Mouse (Mus musculus): ENCODE data around the gene Traf5. TPM values are rescaled to one million over a fixed set of nuclear protein-coding genes. Genes with fewer than 3 reads are reported as not detected.

Traf5 gene
- 10 to 100 TPM; 10.7 to 10.8 TPM for total RNA-seq (2021)
- long read RNA-seq, experiment 1, partial matches to known transcripts = 0 of 3 reads
- long read RNA-seq, experiment 1, other reads (novel, unspliced or antisense) = 2 of 3 reads
- long read RNA-seq, experiment 2, partial matches to known transcripts = 0 of 4 reads
- long read RNA-seq, experiment 2, other reads (novel, unspliced or antisense) = 3 of 4 reads

GRCm38 (mm10) chr1:192091806-192092772, at the start of gene Traf5:
Traf5 (minus strand) TSS chr1:192092559.
- peak; percentile 90 to 95 for DNase-seq (ENCODE audit: low spot score in 2 of 2)

DNA sequence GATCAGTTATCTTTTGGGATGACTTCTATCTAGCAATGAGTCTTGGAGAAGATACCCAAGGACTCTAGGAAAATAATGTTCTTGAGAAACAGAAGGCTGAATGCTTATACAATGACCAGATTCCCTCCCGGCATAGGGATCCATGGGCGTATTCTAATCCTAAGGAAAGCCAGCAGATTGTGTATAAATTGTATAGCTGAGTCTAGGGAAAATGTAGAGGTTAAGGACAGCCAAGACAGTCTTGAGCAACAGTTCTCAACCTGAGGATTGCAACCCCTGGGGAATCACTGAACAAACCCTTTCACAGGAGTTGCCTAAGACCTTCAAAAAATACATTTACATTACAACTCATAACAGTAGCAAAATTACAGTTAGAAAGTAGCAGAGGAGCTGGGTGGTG, 48.0 kb upstream of the Traf5 start:
- DNase-seq (ENCODE audit: low spot score in 2 of 2) = no peak

DNA sequence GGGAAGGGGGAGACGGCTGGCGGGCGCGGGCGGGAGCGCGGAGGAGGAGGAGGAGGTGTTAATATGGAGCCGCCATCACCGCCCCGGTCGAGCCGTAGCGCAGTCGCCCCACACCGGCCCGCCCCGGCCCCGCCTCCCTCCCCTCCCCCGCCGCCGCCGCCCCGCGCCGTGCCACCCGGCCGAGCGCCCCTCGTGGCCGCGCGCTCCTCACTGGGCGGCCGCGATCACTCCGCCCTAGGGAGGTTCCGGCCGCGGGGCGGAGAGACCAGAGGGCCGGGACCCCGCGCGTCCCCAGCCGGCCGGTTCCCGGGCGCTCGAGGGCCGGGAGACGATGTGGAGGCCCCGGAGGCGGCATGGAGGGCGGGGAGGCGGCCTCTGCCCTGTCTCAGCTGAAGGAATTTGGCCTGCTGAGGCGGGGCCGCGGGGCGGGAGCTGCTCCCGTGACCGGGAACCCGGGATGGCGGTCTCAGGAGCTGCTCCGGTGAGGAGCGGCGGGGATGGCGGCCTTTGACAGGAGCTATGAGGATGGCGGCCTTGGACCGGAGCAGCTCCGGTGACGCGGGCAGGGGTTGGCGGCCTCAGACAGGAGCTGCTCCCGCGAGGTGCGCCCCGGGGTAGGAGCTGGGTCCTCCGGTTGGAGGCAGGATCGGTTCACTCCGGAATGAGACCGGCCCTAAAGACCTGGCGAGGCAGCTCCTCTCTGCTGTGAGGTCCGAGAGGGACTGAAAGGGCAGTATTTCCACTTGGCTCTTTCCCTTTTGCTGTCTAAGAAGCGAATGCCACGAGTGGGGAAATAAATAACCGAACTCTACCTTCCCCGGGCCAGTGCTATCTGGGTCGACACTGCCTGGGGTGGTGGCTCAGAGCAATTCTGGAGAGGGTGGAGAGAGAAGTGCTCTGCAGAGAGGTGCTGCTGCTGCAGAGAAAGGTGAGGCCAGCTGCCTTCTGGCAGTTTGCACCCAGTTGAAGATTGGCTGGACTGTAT, 45.9 kb upstream of the Traf5 start, which contains the start of gene Rcor3:
Gene Rcor3 (minus strand): TSS at position 137 of the 985 bp plus-strand sequence.
- peak; percentile 68 to 72 for DNase-seq (ENCODE audit: low spot score in 2 of 2)

DNA sequence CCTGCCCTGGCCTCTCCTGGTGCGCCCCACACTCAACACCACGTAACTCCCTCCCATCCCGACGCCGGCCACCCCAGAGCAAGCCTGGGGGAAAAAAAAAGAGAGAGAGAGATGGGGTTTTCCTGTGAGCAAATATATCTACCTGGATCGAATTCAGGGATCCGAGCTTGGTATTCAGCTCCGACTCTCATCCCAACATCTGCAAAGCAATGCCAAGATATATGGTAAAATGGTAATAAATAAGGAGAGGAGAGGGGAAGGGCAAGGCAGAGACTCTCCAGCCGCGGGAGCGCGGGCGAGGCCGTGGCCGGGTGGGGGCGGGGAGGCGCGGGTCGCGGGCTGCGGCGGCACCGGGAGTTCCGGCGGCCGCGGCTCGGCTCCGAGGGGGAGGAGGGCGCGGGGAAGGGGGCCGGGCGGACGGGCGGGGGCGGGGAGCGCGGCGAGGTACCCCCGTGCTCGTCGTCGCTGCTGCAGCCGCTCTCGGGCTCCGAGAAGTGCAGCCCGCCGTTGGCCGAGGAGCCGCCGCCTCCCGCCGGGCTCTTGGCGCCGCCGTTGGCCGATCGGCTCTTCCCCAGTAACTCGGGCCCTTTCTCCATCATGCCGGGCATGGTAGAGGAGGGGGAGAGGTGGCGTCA, 45.0 kb upstream of the Traf5 start:
- peak; percentile 10 to 21 for DNase-seq (ENCODE audit: low spot score in 2 of 2)

DNA sequence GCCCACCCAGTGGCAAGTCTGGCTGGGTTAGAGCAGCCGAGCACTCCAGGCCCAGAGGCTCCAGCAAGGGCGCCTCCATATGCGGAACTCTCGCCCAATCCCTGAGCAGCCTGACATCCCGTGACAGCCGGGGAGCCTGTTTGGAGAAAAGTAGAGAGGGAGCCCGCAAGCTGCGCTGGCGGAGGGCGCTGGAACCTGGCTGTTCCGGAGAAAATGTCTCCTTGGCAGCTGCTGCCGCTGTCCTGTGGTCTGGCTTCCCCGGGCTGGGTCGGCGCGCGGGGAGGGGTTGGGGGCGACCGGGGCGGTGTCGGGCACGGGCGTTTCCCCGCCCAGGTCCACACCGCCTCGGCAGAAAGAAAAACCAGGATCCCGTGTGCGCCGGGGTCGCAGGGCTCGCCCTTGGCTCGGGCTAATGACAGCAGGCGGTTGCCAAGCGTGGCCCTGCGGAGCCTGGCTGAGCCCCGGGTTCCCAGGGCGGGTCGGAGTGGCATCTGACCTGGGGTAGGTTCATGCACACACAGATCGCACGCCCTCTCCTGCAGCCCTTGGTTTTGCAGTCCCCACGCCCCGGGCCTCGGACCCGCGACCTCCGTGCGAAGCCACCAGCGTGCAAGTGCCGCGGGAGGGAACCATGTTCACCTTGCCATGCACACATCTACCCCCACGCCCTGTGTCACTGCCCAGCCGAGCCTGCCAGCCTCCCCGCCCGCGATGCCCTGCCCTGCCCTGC, 44.4 kb upstream of the Traf5 start:
- DNase-seq (ENCODE audit: low spot score in 2 of 2) = peak; percentile 46 to 66

- DNase-seq (ENCODE audit: low spot score in 2 of 2) = no peak
Measured at GRCm38 (mm10) chr1:192130202-192130601, 37.8 kb upstream of the Traf5 start.

- no peak for DNase-seq (ENCODE audit: low spot score in 2 of 2)
Measured at GRCm38 (mm10) chr1:192128343-192128742, 36.0 kb upstream of the Traf5 start.

- no peak for DNase-seq (ENCODE audit: low spot score in 2 of 2)
Measured at GRCm38 (mm10) chr1:192125761-192126160, 33.4 kb upstream of the Traf5 start.

DNA sequence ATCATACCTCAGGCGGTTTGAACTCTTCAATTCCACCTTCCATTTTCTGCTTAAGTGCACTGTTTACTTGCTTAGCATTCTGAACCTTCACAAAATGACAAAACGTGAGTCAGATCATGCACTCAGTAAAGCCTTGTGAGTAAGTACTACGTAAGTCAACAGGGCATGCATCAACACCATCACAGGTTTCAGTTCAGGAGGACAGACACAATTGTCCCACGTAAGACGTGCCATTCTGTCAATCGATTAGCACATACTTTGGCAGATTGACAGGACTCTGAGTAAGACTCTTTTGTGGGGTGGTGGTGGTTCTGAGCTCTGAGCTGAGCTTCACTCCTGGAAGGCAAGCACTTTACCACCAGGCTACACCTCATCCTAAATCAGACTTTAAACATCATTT, 23.9 kb upstream of the Traf5 start:
- DNase-seq (ENCODE audit: low spot score in 2 of 2) = no peak

DNA sequence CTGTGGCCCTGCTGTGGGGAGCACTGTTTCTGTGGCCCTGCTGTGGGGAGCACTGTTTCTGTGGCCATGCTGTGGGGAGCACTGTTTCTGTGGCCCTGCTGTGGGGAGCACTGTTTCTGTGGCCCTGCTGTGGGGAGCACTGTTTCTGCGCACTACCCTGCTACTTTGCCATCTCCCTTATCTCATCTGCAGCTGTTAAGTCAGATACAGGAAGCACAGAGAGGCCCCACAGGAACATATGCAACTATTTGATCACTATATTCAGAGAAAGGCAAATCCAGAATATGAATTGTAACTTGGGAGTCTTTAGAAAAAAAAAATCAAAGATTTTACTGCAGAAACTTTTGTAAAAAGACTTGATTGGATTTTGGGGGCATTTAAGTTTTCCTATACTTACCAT, 23.0 kb upstream of the Traf5 start:
- no peak for DNase-seq (ENCODE audit: low spot score in 2 of 2)

- no peak for DNase-seq (ENCODE audit: low spot score in 2 of 2)
Measured at GRCm38 (mm10) chr1:192109169-192109568, 16.8 kb upstream of the Traf5 start.

GRCm38 (mm10) chr1:192107352-192107751, 15.0 kb upstream of the Traf5 start:
- DNase-seq (ENCODE audit: low spot score in 2 of 2) = no peak

GRCm38 (mm10) chr1:192105902-192106389, 13.6 kb upstream of the Traf5 start:
- DNase-seq (ENCODE audit: low spot score in 2 of 2) = no peak

GRCm38 (mm10) chr1:192104021-192104420, 11.7 kb upstream of the Traf5 start:
- DNase-seq (ENCODE audit: low spot score in 2 of 2) = no peak

DNA sequence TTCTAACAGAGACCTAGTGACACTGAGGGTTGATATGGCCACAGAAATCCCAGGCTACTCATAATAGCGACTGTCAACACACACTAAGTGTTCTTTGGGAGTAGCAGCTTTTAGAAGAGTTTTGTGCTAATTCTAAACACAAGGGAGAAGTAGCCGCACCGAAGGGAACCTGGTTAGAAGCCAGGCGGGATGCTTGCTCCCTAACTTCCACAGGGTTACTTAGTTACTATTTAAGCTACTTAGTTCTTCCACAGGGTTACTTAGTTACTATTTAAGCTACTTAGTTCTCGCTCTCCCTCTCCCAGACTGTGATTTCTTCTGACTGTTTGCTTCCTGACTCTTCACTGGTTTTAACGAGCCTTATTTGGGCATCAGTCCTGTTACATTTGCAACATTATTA, 10.8 kb upstream of the Traf5 start:
- DNase-seq (ENCODE audit: low spot score in 2 of 2) = no peak

GRCm38 (mm10) chr1:192101359-192101758, 9.0 kb upstream of the Traf5 start:
- no peak for DNase-seq (ENCODE audit: low spot score in 2 of 2)

- no peak for DNase-seq (ENCODE audit: low spot score in 2 of 2)
Measured at GRCm38 (mm10) chr1:192100742-192101141, 8.4 kb upstream of the Traf5 start.

GRCm38 (mm10) chr1:192095626-192096025, 3.3 kb upstream of the Traf5 start:
- DNase-seq (ENCODE audit: low spot score in 2 of 2) = no peak

DNA sequence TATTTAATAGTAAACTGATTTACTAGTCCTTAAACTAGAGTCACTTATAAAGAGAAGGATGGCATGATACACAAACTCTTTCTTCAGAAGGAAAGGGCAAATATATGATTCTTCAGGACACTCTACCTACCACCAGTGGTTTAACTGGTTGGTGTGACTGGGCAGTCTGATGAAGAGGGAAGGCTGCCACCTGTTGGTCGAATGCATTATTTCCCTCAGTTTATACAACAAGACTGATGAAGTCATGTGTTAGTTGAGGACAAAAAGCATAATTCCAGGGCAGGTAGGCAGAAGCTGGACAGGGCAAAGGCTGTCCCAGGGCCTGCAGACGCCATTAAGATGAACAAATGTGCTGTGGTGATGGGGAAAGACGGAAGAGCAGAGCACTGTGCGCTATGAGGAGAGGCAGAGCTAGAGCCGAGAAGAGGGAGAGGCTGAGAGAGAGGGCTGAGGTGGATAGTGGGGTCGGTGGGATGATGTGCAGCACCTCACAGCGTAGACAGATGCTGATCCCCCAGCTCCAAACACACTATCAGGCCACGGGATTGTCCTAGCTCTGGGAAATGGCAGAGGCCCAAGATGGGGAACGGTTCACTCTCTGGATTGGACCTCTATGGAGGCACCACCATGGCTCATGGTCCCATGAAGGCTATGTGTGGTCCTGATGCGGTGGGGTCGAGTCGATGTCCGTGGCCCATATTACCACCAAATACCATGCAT, 2.3 kb upstream of the Traf5 start:
- no peak for DNase-seq (ENCODE audit: low spot score in 2 of 2)

Data from adrenal gland, postnatal 4 days (tissue).